Mouse (Mus musculus): Measurements from ENCODE around the gene Tmem252.

Tmem252 gene

DNA sequence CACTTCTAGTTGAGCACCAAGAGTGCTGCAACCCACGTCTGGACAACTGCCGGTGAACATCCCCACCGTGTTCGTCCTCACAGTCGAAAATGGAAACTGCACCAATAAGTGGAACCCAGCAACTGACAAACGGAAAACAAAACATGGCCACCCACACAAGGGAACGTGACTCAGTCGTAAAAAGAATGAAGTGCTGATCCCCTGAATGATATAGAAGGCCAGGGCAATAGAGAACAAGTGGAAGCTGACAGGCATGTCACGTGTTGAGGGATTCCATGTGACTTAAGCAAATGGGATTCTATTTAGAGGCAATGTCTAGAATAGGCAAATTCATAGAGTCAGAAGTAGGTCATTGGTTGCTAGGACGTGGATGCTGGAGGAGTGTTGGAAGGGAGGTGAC, 50.6 kb downstream of the Tmem252 start:
- DNase-seq (ENCODE audit: low spot score): no peak

DNA sequence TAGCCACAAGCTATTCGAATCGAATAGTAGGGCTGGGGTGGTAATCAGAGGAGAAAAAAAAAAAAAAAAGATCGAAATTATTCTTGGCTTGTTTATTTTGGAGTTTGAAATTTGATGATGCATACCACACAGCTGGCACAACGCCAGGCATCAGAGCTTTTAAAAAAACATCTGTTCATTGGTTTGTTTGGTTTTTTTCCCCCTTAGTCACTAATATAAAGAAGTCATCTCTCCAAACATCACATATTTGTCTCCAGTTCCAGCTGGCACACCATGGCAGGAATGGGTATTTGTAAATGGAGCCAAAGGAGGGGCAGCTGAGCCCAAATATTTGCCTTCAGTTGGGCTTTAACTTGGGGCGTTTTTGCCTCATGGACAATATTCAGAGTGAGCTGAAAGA, 56.9 kb downstream of the Tmem252 start:
- DNase-seq (ENCODE audit: low spot score): no peak

Data from urinary bladder, postnatal 25 days (tissue).